Mouse (Mus musculus): ENCODE data around the gene Pcdh17. TPM values are rescaled to one million over a fixed set of nuclear protein-coding genes. Genes with fewer than 3 reads are reported as not detected.

The Pcdh17 gene
- polyA plus RNA-seq, 1 experiment from 2014 or later: 3.0 TPM

DNA sequence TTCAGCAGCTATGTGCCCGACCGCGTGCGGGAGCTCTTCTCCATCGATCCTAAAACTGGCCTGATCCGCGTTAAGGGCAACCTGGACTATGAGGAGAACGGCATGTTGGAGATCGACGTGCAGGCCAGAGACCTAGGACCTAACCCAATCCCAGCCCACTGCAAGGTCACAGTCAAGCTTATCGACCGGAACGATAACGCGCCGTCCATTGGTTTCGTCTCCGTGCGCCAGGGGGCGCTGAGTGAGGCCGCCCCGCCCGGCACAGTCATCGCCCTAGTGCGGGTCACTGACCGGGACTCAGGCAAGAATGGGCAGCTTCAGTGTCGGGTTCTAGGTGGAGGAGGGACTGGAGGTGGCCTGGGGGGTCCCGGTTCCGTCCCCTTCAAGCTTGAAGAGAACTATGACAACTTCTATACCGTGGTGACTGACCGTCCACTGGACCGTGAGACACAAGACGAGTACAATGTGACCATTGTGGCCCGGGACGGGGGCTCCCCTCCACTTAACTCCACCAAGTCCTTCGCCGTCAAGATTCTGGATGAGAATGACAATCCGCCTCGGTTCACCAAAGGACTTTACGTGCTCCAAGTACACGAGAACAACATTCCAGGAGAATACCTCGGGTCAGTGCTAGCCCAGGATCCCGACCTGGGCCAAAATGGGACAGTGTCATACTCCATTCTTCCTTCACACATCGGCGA, 3.7 kb downstream of the Pcdh17 start:
- Histone ChIP-seq H3K36me3 (no peaks in the 10 kb centered on the region), H3K4me3 (peak overlapping the region; percentile 70), H3K9me3 (replicated peaks) (no peaks in the 10 kb centered on the region), H3K27ac (replicated peaks) (no peak overlapping the region), H3K4me1 (peaks cover 35% of the 10 kb centered on the region), H3K27me3 (ENCODE audit: low read depth, poor library complexity, severe bottlenecking) (peaks cover 44% of the 10 kb centered on the region)
- 7% methylated on average over 45 of the region's 45 CpGs for WGBS
- peak; percentile 78 for DNase-seq (ENCODE audit: low spot score)

DNA sequence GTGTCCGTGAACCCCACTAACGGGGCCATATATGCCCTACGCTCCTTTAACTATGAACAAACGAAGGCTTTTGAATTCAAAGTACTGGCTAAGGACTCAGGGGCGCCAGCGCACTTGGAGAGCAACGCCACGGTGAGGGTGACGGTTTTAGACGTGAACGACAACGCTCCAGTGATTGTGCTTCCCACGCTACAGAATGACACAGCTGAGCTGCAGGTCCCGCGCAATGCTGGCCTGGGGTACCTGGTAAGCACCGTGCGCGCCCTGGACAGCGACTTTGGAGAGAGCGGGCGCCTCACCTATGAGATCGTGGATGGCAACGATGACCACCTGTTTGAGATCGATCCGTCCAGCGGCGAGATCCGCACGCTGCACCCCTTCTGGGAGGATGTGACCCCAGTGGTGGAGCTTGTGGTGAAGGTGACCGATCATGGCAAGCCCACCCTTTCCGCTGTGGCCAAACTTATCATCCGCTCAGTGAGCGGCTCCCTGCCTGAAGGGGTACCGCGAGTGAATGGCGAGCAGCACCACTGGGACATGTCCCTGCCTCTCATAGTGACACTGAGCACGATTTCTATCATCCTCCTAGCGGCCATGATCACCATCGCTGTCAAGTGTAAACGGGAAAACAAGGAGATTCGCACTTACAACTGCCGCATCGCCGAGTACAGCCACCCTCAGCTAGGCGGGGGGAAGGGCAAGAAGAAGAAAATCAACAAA, 4.5 kb downstream of the Pcdh17 start:
- DNase-seq (ENCODE audit: low spot score): peak; percentile 48
- Histone ChIP-seq H3K4me3 (peak overlapping the region; percentile 70), H3K27me3 (ENCODE audit: low read depth, poor library complexity, severe bottlenecking) (peaks cover 44% of the 10 kb centered on the region), H3K9me3 (replicated peaks) (no peaks in the 10 kb centered on the region), H3K4me1 (peaks cover 32% of the 10 kb centered on the region), H3K36me3 (no peaks in the 10 kb centered on the region), H3K27ac (replicated peaks) (no peak overlapping the region)
- WGBS: 4% methylated on average over 45 of the region's 45 CpGs

- 2% methylated on average over 15 of the region's 15 CpGs for WGBS
Observed at GRCm38 (mm10) chr14:84448381-84448771, 5.0 kb downstream of the Pcdh17 start.

GRCm38 (mm10) chr14:84454074-84454845, 10.9 kb downstream of the Pcdh17 start:
- 90% methylated on average over 4 of the region's 4 CpGs for WGBS
- H3K9me3 ChIP-seq (replicated peaks): no peaks in the 10 kb centered on the region
- no peak overlapping the region for H3K4me3 ChIP-seq
- H3K36me3 ChIP-seq: no peaks in the 10 kb centered on the region
- H3K27ac ChIP-seq (replicated peaks): no peak overlapping the region
- H3K27me3 ChIP-seq (ENCODE audit: low read depth, poor library complexity, severe bottlenecking): peaks cover 7% of the 10 kb centered on the region
- no peak for DNase-seq (ENCODE audit: low spot score)
- H3K4me1 ChIP-seq: no peaks in the 10 kb centered on the region

More at GRCm38 (mm10) chr14:84448381-84448771, 5.0 kb downstream of the Pcdh17 start:
- H3K27ac ChIP-seq (replicated peaks): no peak overlapping the region
- H3K9me3 ChIP-seq (replicated peaks): no peaks in the 10 kb centered on the region
- peak; percentile 37 for DNase-seq (ENCODE audit: low spot score)
- H3K4me3 ChIP-seq: peak overlapping the region; percentile 70
- H3K4me1 ChIP-seq: peaks cover 32% of the 10 kb centered on the region
- H3K36me3 ChIP-seq: no peaks in the 10 kb centered on the region
- H3K27me3 ChIP-seq (ENCODE audit: low read depth, poor library complexity, severe bottlenecking): peaks cover 44% of the 10 kb centered on the region

- Histone ChIP-seq H3K4me1 (no peaks in the 10 kb centered on the region), H3K27ac (replicated peaks) (no peak overlapping the region), H3K27me3 (ENCODE audit: low read depth, poor library complexity, severe bottlenecking) (no peaks in the 10 kb centered on the region), H3K9me3 (replicated peaks) (no peaks in the 10 kb centered on the region), H3K4me3 (no peak overlapping the region), H3K36me3 (no peaks in the 10 kb centered on the region)
- 94% methylated on average over 1 of the region's 1 CpGs for WGBS
- DNase-seq (ENCODE audit: low spot score): no peak
Observed at GRCm38 (mm10) chr14:84475491-84475890, 32.1 kb downstream of the Pcdh17 start.

- H3K4me1 ChIP-seq: no peaks in the 10 kb centered on the region
- no peaks in the 10 kb centered on the region for H3K9me3 ChIP-seq (replicated peaks)
- no peaks in the 10 kb centered on the region for H3K27me3 ChIP-seq (ENCODE audit: low read depth, poor library complexity, severe bottlenecking)
- DNase-seq (ENCODE audit: low spot score): no peak
- no peak overlapping the region for H3K4me3 ChIP-seq
- no peaks in the 10 kb centered on the region for H3K36me3 ChIP-seq
- no peak overlapping the region for H3K27ac ChIP-seq (replicated peaks)
- 91% methylated on average over 8 of the region's 8 CpGs for WGBS
Observed at GRCm38 (mm10) chr14:84476336-84476735, 33.0 kb downstream of the Pcdh17 start.

DNA sequence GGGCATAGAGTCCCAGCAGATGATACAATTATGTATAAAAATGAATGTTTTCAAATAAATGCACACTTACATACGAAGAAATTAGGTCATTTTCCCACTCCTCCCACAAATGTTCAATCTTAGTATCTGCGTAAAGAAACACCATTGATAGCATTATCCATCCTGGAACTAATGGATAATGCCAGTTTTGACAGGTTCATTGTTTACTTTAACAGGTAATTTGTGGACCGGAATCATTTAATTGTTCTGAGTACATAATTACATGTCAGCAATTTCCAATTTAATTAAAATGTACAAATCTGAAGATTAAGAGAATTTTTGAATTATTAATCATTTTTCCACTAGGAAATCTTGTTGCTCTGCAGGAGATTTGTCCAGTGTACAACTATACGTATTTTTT, 33.5 kb downstream of the Pcdh17 start:
- Histone ChIP-seq H3K9me3 (replicated peaks) (no peaks in the 10 kb centered on the region), H3K27ac (replicated peaks) (no peak overlapping the region), H3K4me3 (no peak overlapping the region), H3K36me3 (no peaks in the 10 kb centered on the region), H3K27me3 (ENCODE audit: low read depth, poor library complexity, severe bottlenecking) (no peaks in the 10 kb centered on the region), H3K4me1 (no peaks in the 10 kb centered on the region)
- no peak for DNase-seq (ENCODE audit: low spot score)
- WGBS: 82% methylated on average over 4 of the region's 4 CpGs

DNA sequence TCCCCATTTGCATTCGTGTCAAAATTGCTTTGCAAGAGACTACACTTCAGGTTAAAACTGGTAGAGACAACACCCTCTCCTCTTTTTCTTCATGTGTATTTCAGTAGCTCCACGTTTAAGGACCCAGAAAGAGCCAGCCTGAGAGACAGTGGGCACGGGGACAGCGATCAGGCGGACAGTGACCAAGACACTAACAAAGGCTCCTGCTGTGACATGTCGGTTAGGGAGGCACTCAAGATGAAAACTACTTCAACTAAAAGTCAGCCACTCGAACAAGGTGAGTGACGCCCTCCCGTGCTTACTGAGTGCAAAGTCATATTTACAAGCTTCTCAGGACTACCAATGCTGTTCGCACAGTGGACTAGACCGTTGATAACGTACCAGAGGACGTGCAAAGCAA, 34.0 kb downstream of the Pcdh17 start:
- no peaks in the 10 kb centered on the region for H3K36me3 ChIP-seq
- H3K9me3 ChIP-seq (replicated peaks): no peaks in the 10 kb centered on the region
- H3K27ac ChIP-seq (replicated peaks): no peak overlapping the region
- no peak overlapping the region for H3K4me3 ChIP-seq
- no peak for DNase-seq (ENCODE audit: low spot score)
- H3K4me1 ChIP-seq: no peaks in the 10 kb centered on the region
- WGBS: 53% methylated on average over 13 of the region's 13 CpGs
- no peaks in the 10 kb centered on the region for H3K27me3 ChIP-seq (ENCODE audit: low read depth, poor library complexity, severe bottlenecking)

DNA sequence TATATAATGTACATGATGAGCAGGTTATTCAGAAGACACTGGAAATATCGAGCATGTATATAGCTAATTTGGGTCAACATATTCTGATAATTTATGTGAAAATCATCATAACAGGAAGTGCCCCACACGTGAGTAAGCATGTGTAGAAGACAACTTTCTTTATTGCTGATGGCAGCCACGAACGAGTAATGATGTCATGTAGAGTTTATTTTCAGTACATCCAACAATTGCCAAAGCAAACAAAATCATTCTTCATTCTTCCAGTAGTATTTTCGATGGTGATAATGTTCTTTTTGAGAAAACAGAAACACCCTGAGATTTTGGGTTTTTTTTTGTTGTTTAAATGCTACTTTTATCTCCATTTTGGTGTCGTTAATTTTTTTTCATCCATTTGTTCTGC, 37.2 kb downstream of the Pcdh17 start:
- no peaks in the 10 kb centered on the region for H3K36me3 ChIP-seq
- no peaks in the 10 kb centered on the region for H3K4me1 ChIP-seq
- WGBS: 85% methylated on average over 6 of the region's 6 CpGs

GRCm38 (mm10) chr14:84484350-84484749, 41.0 kb downstream of the Pcdh17 start:
- Histone ChIP-seq H3K36me3 (no peaks in the 10 kb centered on the region), H3K4me1 (no peaks in the 10 kb centered on the region), H3K27me3 (ENCODE audit: low read depth, poor library complexity, severe bottlenecking) (no peaks in the 10 kb centered on the region), H3K4me3 (no peak overlapping the region), H3K9me3 (replicated peaks) (no peaks in the 10 kb centered on the region), H3K27ac (replicated peaks) (no peak overlapping the region)
- DNase-seq (ENCODE audit: low spot score): no peak
- 91% methylated on average over 4 of the region's 4 CpGs for WGBS

More for the DNA sequence above, 37.2 kb downstream of the Pcdh17 start:
- Histone ChIP-seq H3K27me3 (ENCODE audit: low read depth, poor library complexity, severe bottlenecking) (no peaks in the 10 kb centered on the region), H3K4me3 (no peak overlapping the region), H3K9me3 (replicated peaks) (no peaks in the 10 kb centered on the region), H3K27ac (replicated peaks) (no peak overlapping the region)
- DNase-seq (ENCODE audit: low spot score): no peak

GRCm38 (mm10) chr14:84511010-84511409, 67.6 kb downstream of the Pcdh17 start:
- no peak for DNase-seq (ENCODE audit: low spot score)
- Histone ChIP-seq H3K9me3 (replicated peaks) (no peaks in the 10 kb centered on the region), H3K27ac (replicated peaks) (no peak overlapping the region), H3K4me1 (no peaks in the 10 kb centered on the region), H3K27me3 (ENCODE audit: low read depth, poor library complexity, severe bottlenecking) (no peaks in the 10 kb centered on the region), H3K36me3 (no peaks in the 10 kb centered on the region), H3K4me3 (no peak overlapping the region)
- 94% methylated on average over 2 of the region's 2 CpGs for WGBS

- Histone ChIP-seq H3K4me3 (no peak overlapping the region), H3K27ac (replicated peaks) (no peak overlapping the region), H3K36me3 (no peaks in the 10 kb centered on the region), H3K27me3 (ENCODE audit: low read depth, poor library complexity, severe bottlenecking) (no peaks in the 10 kb centered on the region), H3K4me1 (0 out of 2 replicates have a peak, but pooled peaks cover 9% of the 10 kb centered on the region), H3K9me3 (replicated peaks) (no peaks in the 10 kb centered on the region)
- WGBS: 29% methylated on average over 2 of the region's 2 CpGs
- DNase-seq (ENCODE audit: low spot score): no peak
Observed at GRCm38 (mm10) chr14:84532397-84532796, 89.0 kb downstream of the Pcdh17 start.

DNA sequence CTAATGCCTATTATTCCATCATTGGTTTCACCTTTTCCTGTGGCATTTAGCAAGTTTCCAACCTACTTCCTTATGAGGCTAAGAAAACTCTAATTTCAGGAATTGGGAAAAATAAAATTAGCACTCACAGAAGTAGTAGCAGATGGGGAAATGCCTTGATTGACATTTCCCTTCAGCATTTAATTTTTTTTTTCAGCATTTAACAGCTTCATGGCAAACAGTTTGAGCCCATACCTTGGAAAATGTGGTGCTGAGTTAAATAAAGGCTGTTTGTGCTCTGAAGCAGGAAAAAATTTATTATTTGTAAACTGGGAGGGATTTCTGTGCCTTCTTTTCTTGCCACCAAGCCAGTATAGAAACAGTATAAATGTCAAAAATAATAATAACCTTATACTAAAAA, 91.9 kb downstream of the Pcdh17 start:
- Histone ChIP-seq H3K4me3 (no peak overlapping the region), H3K27ac (replicated peaks) (no peak overlapping the region), H3K36me3 (no peaks in the 10 kb centered on the region), H3K27me3 (ENCODE audit: low read depth, poor library complexity, severe bottlenecking) (no peaks in the 10 kb centered on the region), H3K4me1 (0 out of 2 replicates have a peak, but pooled peaks cover 9% of the 10 kb centered on the region), H3K9me3 (replicated peaks) (no peaks in the 10 kb centered on the region)
- DNase-seq (ENCODE audit: low spot score): no peak
